Comparison of ENCODE assay signal across 9 mouse cellular contexts in genomic region chr3:144664363-144665299, GRCm38 (mm10). TPM values are rescaled to one million over a fixed set of nuclear protein-coding genes. Genes with fewer than 3 reads are reported as not detected.
DNase-seq lines count a peak whose midpoint lies in the region; ATAC-seq and TF ChIP-seq lines count a peak whose summit lies in the region.
"Had no signal": no experiment of that assay in that cellular context is flagged by ENCODE, and none has a peak within 500 bp of the region (broad histone marks: within the 10 kb centered on the region; RNA-seq: fewer than 3 reads in every experiment).

No protein-coding gene starts in this region.

- no peak for TF ChIP-seq CTCF in lung, embryonic 14.5 days (IDR thresholded peaks at IDR 0.05; ENCODE audit: low read depth)

- ATAC-seq in hindbrain, embryonic 15.5 days (ENCODE audit: low FRiP score, low read depth) = peak; percentile 68
- peak; percentile 56; the same call in 1 of the 2 replicates for ATAC-seq in lung, embryonic 14.5 days (ENCODE audit: insufficient read depth)
- no peak for ATAC-seq in forebrain, embryonic 11.5 days (replicated peaks; ENCODE audit: low FRiP score)
- no peak for ATAC-seq in activated CD4-positive, CD25-positive, alpha-beta regulatory T cell, adult 4 months
- ATAC-seq in CD4-positive, CD25-positive, alpha-beta regulatory T cell, adult 4 months = no peak

- H3K27me3 ChIP-seq in hindbrain, embryonic 15.5 days = no peaks in the 10 kb centered on the region
- H3K27me3 ChIP-seq in lung, embryonic 14.5 days (ENCODE audit: insufficient read depth, low read length) = no peaks in the 10 kb centered on the region
- H3K27me3 ChIP-seq in forebrain, embryonic 11.5 days (ENCODE audit: control insufficient read depth, insufficient read depth, low read length) = no peaks in the 10 kb centered on the region

- H3K4me1 ChIP-seq in hindbrain, embryonic 15.5 days (replicated peaks) = peaks cover 10% of the 10 kb centered on the region
- no peaks in the 10 kb centered on the region for H3K4me1 ChIP-seq in lung, embryonic 14.5 days (ENCODE audit: insufficient read depth)
- H3K4me1 ChIP-seq in forebrain, embryonic 11.5 days (replicated peaks; ENCODE audit: control insufficient read depth, insufficient read depth, low read length) = no peaks in the 10 kb centered on the region

- H3K36me3 ChIP-seq in hindbrain, embryonic 15.5 days = no peaks in the 10 kb centered on the region
- no peaks in the 10 kb centered on the region for H3K36me3 ChIP-seq in lung, embryonic 14.5 days (ENCODE audit: insufficient read depth)
- no peaks in the 10 kb centered on the region for H3K36me3 ChIP-seq in forebrain, embryonic 11.5 days (ENCODE audit: control insufficient read depth, insufficient read depth, low read length)

- H3K27ac ChIP-seq in hindbrain, embryonic 15.5 days (replicated peaks) = 0 out of 2 replicates have a peak overlapping the region, but pooled peaks have one; percentile 20
- no peak overlapping the region for H3K27ac ChIP-seq in lung, embryonic 14.5 days (ENCODE audit: low read depth)
- no peak overlapping the region for H3K27ac ChIP-seq in forebrain, embryonic 11.5 days (ENCODE audit: low read depth, low read length)

- WGBS in hindbrain, embryonic 15.5 days = 40% methylated on average over 22 of the region's 22 CpGs
- WGBS in lung, embryonic 14.5 days = 21% methylated on average over 22 of the region's 22 CpGs
- 66% methylated on average over 22 of the region's 22 CpGs for WGBS in forebrain, embryonic 11.5 days

- H3K4me2 ChIP-seq in hindbrain, embryonic 15.5 days = peak overlapping the region; percentile 37
- peak overlapping the region; percentile 23; the same call in 1 of the 2 replicates for H3K4me2 ChIP-seq in lung, embryonic 14.5 days
- H3K4me2 ChIP-seq in forebrain, embryonic 11.5 days (ENCODE audit: low read depth, low read length, severe bottlenecking) = no peak overlapping the region

- no peak overlapping the region for H3K9ac ChIP-seq in hindbrain, embryonic 15.5 days
- H3K9ac ChIP-seq in lung, embryonic 14.5 days = no peak overlapping the region
- H3K9ac ChIP-seq in forebrain, embryonic 11.5 days (ENCODE audit: low read length) = no peak overlapping the region

- H3K4me3 ChIP-seq in hindbrain, embryonic 15.5 days = no peak overlapping the region
- H3K4me3 ChIP-seq in lung, embryonic 14.5 days (ENCODE audit: low read depth, low read length) = no peak overlapping the region
- H3K4me3 ChIP-seq in forebrain, embryonic 11.5 days (ENCODE audit: low read depth, low read length) = no peak overlapping the region
- H3K4me3 ChIP-seq: megakaryocyte, embryonic 14.5 days had no signal

- peak; percentile 72 to 75 for DNase-seq in adrenal gland, postnatal 36 days
- DNase-seq in gastrocnemius, adult 8-10 months (ENCODE audit: low spot score in 2 of 2) = peak; percentile 48 to 70
- peak; percentile 43 for DNase-seq in lung, embryonic 14.5 days
- DNase-seq in testis, postnatal 10 days (ENCODE audit: low spot score) = peak; percentile 48
- DNase-seq in forebrain, embryonic 11.5 days (ENCODE audit: low spot score) = no peak

- no peaks in the 10 kb centered on the region for H3K9me3 ChIP-seq in hindbrain, embryonic 15.5 days
- H3K9me3 ChIP-seq in lung, embryonic 14.5 days (ENCODE audit: low read depth, low read length) = no peaks in the 10 kb centered on the region
- H3K9me3 ChIP-seq in forebrain, embryonic 11.5 days (ENCODE audit: control insufficient read depth, low read length) = no peaks in the 10 kb centered on the region

RNA-seq across cellular contexts. Expression of gene Sh3glb1, which starts 55.5 kb away (rescaled TPM):
- total RNA-seq in adrenal gland, postnatal 36 days (2021) = 100 to 1,000 TPM; 187 to 216 TPM
- total RNA-seq in gastrocnemius, adult 8-10 months (2022) = 100 to 1,000 TPM; 304 to 397 (median 329) TPM
- 111 and 112 TPM in 2 replicates for polyA plus RNA-seq in hindbrain, embryonic 15.5 days (2015; fragmentation: Nextera tagmentation; extraction: Ambion mirVana)
- polyA plus RNA-seq in lung, embryonic 14.5 days (2014; fragmentation: Nextera tagmentation; extraction: Ambion mirVana) = 104 TPM in 2 replicates
- 80.0 and 82.3 TPM in 2 replicates for polyA plus RNA-seq in forebrain, embryonic 11.5 days (2014; fragmentation: Nextera tagmentation; extraction: Ambion mirVana)
- polyA plus RNA-seq in activated CD4-positive, CD25-positive, alpha-beta regulatory T cell, adult 4 months (2017; shearing (Covaris generic)) = 10 to 100 TPM; 53.4 to 56.8 TPM
- 10 to 100 TPM; 43.3 to 59.8 TPM for polyA plus RNA-seq in CD4-positive, CD25-positive, alpha-beta regulatory T cell, adult 4 months (2017; shearing (Covaris generic))

Comparison
In these comparisons a context has a peak if more than half of its experiments do, and no peak if none do; other contexts are left out.
1. ATAC-seq: peak in hindbrain, embryonic 15.5 days (single experiment) and lung, embryonic 14.5 days (single experiment); none in forebrain, embryonic 11.5 days (single experiment), activated CD4-positive, CD25-positive, alpha-beta regulatory T cell, adult 4 months (single experiment) and CD4-positive, CD25-positive, alpha-beta regulatory T cell, adult 4 months (single experiment).